Mouse (Mus musculus): ENCODE measurements around the gene Tmem144.

Gene Tmem144

GRCm38 (mm10) chr3:79864824-79865223 lies 12.3 kb upstream of the Tmem144 start:
- no peak for DNase-seq (ENCODE audit: low spot score in 2 of 2)

DNA sequence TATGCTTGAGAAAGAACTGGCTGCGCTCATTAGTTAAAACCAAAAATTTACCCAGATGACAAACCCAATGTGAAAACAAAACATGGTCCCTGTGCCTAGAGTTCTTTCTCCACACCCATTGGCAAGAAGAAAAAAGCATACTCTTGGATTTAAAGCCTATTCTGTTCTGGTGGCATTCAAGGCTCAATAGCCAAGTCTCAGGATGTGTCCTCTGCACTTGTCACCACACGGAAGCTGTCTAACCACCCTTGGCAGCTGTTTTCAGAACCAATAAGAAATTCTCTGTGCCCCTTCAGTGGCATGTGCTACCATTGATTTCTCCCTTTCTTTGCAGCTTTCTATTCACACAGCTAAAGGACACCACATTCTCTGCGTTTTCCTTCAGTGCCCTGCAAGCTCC lies 5.6 kb upstream of the Tmem144 start:
- DNase-seq (ENCODE audit: low spot score in 2 of 2) = no peak

DNA sequence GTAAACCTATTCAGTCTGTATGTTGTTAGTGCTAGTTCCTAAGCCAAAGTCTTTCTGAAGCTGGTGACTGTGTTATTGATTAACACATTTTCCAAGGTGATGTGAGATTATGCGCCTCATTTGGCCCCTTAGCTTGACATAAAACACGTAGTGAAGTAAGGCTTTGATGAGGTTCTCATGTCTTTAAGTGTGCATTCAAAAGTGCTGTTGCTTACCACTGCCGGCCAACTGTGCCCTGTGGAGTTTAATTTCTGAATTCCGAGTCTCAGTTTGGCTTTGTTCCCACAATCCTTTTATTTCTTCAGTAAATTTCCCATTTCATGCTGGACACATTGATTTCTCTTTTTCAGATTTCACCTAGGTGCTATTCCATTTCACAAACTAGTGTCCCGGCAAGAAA lies 5.2 kb upstream of the Tmem144 start:
- DNase-seq (ENCODE audit: low spot score in 2 of 2) = no peak

DNA sequence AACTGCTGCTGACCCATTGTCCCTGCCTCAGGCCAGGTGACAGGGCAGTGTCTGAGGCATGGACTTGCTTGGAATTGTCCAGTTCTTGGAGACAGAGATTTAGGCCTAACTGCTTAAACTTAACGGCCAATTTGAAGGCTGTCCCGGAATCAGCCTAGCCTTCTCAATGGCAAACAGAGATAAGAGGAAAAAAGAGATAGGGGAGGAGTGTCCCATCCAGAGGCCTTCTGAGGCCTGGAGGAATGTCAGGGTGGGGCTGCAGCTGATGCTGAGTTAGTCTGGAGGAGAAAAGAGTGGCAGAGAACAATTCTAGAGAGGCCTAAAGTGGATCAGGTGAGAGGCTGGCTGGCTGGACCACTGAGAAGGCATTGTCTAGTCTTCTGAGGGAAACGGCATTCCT lies 465 bp downstream of the Tmem144 start:
- no peak for DNase-seq (ENCODE audit: low spot score in 2 of 2)

- DNase-seq (ENCODE audit: low spot score in 2 of 2) = no peak
These were observed 1.9 kb downstream of the Tmem144 start for GRCm38 (mm10) chr3:79850656-79851055.

DNA sequence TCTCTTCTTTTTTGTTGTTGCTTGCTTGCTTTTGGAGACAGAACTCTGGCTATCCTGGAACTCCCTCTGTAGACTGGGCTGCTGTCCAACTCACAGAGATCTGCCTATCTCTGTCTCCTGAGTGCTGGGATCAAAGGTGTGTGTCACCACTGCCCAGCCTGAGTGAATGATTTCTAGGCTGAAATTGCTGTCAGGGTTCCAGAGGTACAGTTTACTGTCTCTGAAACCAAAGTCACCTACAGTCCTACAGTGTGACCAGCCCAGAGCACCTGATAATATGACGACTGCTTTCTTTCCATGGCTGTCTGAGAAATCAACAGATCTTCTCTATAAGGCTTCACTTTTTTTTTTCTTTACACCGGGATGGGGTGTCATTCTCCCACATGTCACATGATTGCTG lies 3.0 kb downstream of the Tmem144 start:
- DNase-seq (ENCODE audit: low spot score in 2 of 2) = no peak

DNA sequence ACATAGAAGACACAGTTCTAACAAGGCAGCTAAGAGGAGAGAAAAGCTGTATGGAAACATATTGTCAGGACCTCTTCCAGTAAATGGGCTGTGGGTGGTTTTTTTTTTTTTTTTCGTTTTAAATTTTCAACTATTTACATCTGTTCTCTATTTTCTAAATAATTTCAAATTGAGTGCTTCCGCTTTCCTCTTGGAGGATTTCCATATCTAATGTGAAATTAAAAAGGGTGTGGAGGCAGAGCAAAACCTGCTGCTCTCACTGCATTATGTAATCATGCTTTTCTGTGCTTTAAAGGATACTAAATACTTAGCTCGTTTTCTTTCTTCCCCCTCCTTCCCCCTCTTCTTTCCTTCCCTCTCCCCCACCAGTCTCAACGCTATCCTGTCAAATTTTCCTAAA lies 3.7 kb downstream of the Tmem144 start:
- no peak for DNase-seq (ENCODE audit: low spot score in 2 of 2)

- no peak for DNase-seq (ENCODE audit: low spot score in 2 of 2)
These were observed 5.9 kb downstream of the Tmem144 start for GRCm38 (mm10) chr3:79846633-79847032.

GRCm38 (mm10) chr3:79843999-79844398 lies 8.6 kb downstream of the Tmem144 start:
- no peak for DNase-seq (ENCODE audit: low spot score in 2 of 2)

DNA sequence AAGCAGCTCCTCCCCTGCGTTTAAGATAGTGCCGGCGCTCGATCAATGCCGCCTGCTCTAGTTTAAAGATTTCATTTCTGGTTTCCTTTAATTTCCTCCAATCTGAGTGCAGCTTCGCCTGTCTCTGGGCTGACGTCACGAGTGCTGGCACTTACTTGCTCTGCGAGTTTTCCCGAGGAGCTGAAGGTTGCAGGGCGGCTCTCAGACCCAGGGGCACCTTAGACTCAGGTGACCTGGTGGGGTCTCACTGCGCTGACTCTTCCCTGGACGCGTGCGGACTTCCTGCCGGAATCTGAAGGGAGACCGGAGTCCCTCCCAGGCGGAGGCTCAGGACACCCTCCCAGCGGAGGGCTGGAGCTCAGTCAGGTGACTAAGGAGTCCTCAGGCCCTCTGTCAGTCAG lies 10.0 kb downstream of the Tmem144 start:
- peak; percentile 36 to 44 for DNase-seq (ENCODE audit: low spot score in 2 of 2)

GRCm38 (mm10) chr3:79842165-79842564 lies 10.4 kb downstream of the Tmem144 start:
- no peak for DNase-seq (ENCODE audit: low spot score in 2 of 2)

DNA sequence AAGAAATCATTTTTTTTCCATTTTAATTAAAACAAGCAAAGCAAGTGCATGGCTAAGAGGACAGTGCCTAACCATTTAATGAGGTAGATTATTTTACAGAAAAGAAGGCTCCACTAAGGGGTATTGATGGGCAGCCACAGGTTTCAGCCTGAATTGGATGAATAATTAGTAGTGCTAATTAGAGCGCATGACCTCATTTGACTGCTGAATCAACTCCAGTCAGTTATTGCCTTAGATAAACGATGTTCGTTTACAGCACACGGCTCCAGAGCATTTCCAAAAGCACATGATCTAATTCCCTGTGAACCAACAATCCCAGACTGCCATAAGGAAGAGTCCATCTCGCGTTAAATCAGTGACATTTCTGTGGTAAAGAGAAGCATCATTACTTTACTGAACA lies 11.1 kb downstream of the Tmem144 start:
- DNase-seq (ENCODE audit: low spot score in 2 of 2) = no peak

GRCm38 (mm10) chr3:79838751-79839150 lies 13.8 kb downstream of the Tmem144 start:
- DNase-seq (ENCODE audit: low spot score in 2 of 2) = no peak

DNA sequence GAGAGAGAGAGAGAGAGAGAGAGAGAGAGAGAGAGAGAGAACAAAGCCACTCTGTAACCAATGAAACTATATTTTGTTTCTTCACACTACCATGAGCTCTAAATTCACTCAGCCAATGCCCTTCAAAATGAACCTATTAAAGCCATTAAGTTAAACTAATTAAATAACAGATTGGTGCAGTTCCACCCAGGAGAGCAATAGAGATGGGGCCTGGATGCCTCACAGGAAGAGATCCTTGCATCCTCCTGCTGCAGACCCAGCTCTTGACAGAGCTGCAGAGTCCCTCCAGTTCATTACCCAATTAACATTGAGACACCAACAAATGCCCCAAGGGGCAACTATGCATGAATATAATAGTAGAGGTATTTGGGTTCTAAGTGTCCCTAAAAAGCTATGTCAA lies 23.3 kb downstream of the Tmem144 start:
- DNase-seq (ENCODE audit: low spot score in 2 of 2) = no peak

GRCm38 (mm10) chr3:79825067-79825780 lies 27.3 kb downstream of the Tmem144 start:
- DNase-seq (ENCODE audit: low spot score in 2 of 2) = no peak

DNA sequence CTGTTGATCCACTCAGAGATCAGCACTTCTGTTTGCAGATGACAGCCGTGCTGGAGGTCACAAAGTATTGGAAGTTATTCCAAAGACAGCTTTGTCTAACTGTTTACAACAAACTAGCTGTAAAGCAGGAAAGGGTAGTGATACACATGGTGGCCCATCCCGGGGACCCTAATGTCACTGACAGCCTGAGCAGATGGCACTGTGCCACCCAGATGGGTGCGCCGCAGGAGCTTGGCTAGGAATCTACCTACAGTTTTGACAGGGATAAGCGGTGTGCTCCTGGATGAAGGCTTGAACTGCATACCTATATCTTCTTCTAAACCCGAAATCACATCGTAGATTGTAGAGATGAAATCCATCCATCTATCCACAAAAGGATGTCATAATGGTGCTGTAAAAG lies 29.4 kb downstream of the Tmem144 start:
- DNase-seq (ENCODE audit: low spot score in 2 of 2) = no peak

DNA sequence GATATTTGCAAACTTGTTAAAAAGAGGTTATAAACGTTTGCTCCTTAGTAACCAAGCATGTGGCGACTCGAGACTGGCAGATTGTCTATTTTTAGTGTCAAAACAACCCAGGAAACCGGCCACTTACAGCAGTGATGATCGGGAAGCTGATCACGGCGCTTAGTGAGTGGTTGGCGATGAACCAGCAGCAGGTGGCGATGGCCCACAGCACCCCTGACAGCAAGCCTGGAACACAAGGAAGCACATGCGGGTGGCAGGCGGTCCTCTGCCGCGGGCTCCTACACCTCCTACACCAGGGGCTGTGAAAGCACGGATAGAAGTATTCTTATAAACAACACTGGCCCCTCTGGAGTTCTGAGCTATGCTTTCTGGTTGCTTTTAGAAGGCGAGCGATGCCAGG lies 31.4 kb downstream of the Tmem144 start:
- DNase-seq (ENCODE audit: low spot score in 2 of 2) = no peak

DNA sequence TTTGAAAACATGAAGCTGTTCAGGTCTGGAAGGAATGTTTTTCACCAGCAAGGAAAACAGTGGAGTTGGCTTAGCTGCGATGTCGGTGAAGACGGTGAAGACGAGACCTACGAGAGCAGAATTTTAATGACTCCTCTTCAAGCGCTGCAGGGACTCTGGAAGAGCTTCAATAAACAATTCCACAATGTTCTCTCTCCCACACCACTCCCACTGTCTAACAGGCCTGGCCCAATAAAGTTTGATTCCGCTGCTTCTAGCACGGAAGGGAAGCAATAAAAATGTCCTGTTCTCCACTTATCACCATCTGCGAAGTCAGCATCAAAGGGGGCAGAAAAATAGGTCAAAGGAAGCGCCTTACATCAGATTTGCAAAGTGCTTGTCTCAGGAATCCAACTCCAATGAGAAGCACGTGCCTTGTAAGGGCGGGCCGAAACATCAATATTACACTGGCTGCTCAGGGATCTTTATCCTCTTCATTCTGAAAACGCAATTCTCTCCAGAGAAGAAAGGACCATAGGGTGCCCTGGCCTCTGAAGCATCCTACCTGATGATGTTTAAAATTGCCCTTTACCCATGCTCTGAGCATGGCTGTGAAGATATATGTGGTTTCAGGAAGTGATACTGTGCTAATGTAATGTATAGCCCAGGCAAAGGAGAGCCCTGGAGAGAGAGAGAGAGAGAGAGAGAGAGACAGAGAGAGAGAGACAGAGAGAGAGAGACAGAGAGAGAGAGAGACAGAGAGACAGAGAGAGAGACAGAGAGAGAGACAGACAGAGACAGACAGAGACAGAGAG lies 34.2 kb downstream of the Tmem144 start:
- DNase-seq (ENCODE audit: low spot score in 2 of 2) = no peak

- DNase-seq (ENCODE audit: low spot score in 2 of 2) = no peak
These were observed 36.3 kb downstream of the Tmem144 start for GRCm38 (mm10) chr3:79816229-79816628.

- DNase-seq (ENCODE audit: low spot score in 2 of 2) = peak; percentile 77 to 85
These were observed 38.6 kb downstream of the Tmem144 start for GRCm38 (mm10) chr3:79813814-79814490.

- DNase-seq (ENCODE audit: low spot score in 2 of 2) = no peak
These were observed 40.5 kb downstream of the Tmem144 start for GRCm38 (mm10) chr3:79812042-79812441.

GRCm38 (mm10) chr3:79811632-79812031 lies 40.9 kb downstream of the Tmem144 start:
- DNase-seq (ENCODE audit: low spot score in 2 of 2) = no peak

DNA sequence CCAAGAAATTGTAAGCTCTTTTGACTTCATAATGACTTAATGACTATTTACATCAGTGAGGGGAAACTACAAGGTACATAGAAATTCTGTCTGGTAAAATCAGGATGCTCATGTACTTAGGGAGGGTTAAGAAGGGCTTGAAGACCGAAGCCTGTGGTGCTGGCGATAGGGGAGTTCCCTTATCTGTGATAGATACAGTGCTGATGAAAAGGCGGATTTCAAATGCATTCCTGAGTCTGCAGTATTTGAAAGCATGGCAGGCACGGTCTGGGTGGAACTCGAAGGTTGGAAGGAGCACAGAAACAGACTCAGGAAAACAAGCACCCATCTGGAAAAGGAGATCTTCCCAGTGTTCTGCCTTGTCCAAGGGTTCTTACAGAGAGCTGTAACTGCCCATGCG lies 42.0 kb downstream of the Tmem144 start:
- DNase-seq (ENCODE audit: low spot score in 2 of 2) = no peak
